Mouse (Mus musculus): ENCODE measurements around the gene Ano4.

DNA sequence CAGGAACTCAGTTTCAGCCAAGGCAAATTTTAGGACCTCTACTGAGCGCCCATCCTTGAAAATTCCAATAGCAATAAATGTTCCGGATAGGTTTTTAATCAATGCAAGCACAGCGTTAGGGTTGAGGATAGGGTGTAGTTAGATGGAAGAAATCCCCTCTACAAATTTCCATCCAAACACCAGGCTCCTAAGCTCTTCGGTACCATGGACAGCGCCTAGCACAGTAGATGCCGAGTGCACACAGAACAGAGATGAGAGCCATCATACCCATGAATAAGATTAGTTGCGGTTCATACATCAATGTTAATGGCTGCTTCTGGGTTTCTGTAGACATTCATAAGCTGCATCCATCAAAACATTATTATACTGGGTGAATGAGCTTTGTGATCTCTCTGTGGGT, 120.0 kb downstream of the Ano4 start:
- TF ChIP-seq POLR2A (IDR thresholded peaks at IDR 0.05; ENCODE audit: borderline replicate concordance, extremely low read depth, insufficient read depth, insufficient read length, poor library complexity, severe bottlenecking): no peak
- TF ChIP-seq CTCF (IDR thresholded peaks at IDR 0.05; ENCODE audit: borderline replicate concordance, extremely low read depth, insufficient read depth, insufficient read length): no peak
